Mouse (Mus musculus) C2C12 (cell line): ENCODE measurements around the gene Zfp69. TPM values are rescaled to one million over a fixed set of nuclear protein-coding genes. Genes with fewer than 3 reads are reported as not detected.

ENCODE experiments used
- H3K27me3 ChIP-seq: one replicate; pipeline ENCODE4 v1.6.1; 2011; ENCODE audit not compliant: control insufficient read depth, insufficient read depth, insufficient read length
- H3K36me3 ChIP-seq: one replicate; pipeline ENCODE4 v1.6.1; 2011; ENCODE audit not compliant: control insufficient read depth, insufficient read depth
- H3K4me3 ChIP-seq: one replicate; pipeline ENCODE4 v1.5.1; 2011; ENCODE audit warnings: mild to moderate bottlenecking, control low read depth; ENCODE audit not compliant: poor library complexity, insufficient read depth, severe bottlenecking
- H3K79me2 ChIP-seq: one replicate; pipeline ENCODE4 v1.6.1; 2011; ENCODE audit not compliant: control insufficient read depth, insufficient read depth
- H3K79me3 ChIP-seq: one replicate; pipeline ENCODE4 v1.6.1; 2011; ENCODE audit warnings: low read depth, control low read depth
- H3ac ChIP-seq: one replicate; pipeline ENCODE3; 2011; ENCODE audit warnings: low read depth; ENCODE audit not compliant: control insufficient read depth, insufficient read length
- CEBPB ChIP-seq: IDR thresholded peaks from one replicate; pipeline ENCODE4 v1.6.1; 2011; ENCODE audit warnings: low read depth, mild to moderate bottlenecking, control low read depth, moderate library complexity
- CTCF ChIP-seq: IDR thresholded peaks from one replicate; pipeline ENCODE4 v1.5.1; 2011; ENCODE audit not compliant: control insufficient read depth, insufficient read depth, insufficient read length
- FOSL1 ChIP-seq: IDR thresholded peaks from one replicate; pipeline ENCODE4 v1.8.0; 2011; ENCODE audit warnings: mild to moderate bottlenecking, low read length; ENCODE audit not compliant: poor library complexity, insufficient read depth, severe bottlenecking
- MAX ChIP-seq: IDR thresholded peaks from one replicate; pipeline ENCODE4 v1.6.1; 2011; ENCODE audit warnings: mild to moderate bottlenecking, control low read depth
- MYOD1 ChIP-seq: IDR thresholded peaks from one replicate; pipeline ENCODE4 v1.6.1; 2011; ENCODE audit warnings: low read depth; ENCODE audit not compliant: control insufficient read depth, insufficient read length
- MYOG ChIP-seq: IDR thresholded peaks from one replicate; pipeline ENCODE4 v1.6.1; 2011; ENCODE audit not compliant: control insufficient read depth, insufficient read length; ENCODE audit errors: extremely low read depth
- USF1 ChIP-seq: IDR thresholded peaks from one replicate; pipeline ENCODE4 v1.6.1; 2011; ENCODE audit warnings: low read depth, mild to moderate bottlenecking, control low read depth, moderate library complexity
- polyA plus RNA-seq: library from polyadenylated mRNA; unstranded; fragments of >200 nt; fragmentation: generic; extraction: Trizol; gene quantifications from one replicate; pipeline ENCODE4 v1.2.1, GENCODE M21; 2012; ENCODE audit warnings: missing spikeins

The Zfp69 gene
- polyA plus RNA-seq, 1 experiment = 1.1 TPM

DNA sequence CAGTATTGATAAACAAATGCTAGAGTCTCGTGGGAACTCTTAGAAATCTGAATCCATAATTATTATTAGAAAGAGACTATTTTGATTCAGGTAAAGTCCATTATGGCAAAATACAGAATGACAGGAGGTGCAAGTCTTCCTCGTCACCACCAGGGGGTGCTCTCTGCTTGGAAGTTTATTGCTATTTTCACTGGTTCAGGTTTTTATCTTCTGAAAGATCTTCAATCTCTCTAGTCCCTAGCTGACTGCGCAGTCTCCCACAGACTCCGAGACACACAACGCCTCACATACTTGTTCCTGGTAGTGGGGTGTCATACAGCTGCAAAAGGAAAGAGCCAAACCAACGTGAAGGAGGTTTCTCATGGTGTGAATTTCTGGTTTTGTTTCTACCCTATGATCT is 34.9 kb upstream of the Zfp69 start:
- H3K79me2 ChIP-seq = peaks cover 50% of the 10 kb centered on the region
- H3K79me3 ChIP-seq = peaks cover 9% of the 10 kb centered on the region
- peaks cover 15% of the 10 kb centered on the region for H3K36me3 ChIP-seq
- no peak overlapping the region for H3K4me3 ChIP-seq
- H3K27me3 ChIP-seq = no peaks in the 10 kb centered on the region
- TF ChIP-seq MYOG (no peak), CTCF (peak; percentile 55)
- H3ac ChIP-seq = no peak overlapping the region

DNA sequence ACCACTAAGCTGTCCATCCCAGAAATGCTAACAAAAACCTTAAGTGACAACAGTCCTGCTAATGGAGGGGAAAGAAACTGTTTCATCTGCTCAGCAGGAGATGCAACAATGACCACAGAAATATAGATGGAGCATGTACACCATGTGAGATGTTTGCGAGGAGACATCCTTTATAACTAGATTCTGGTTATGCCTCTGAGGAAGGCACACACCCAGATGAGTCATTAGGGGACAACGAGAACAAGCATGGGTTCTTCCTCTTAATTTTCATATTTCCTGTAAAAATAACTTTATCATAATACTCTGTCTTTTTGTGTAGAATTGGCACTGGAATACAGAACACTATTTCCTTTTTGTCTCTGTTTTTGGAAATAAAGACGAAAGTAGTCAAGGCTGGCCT is 26.7 kb upstream of the Zfp69 start:
- no peak for TF ChIP-seq MYOD1
- no peak for TF ChIP-seq CTCF
- no peak for TF ChIP-seq FOSL1
- no peak for TF ChIP-seq MYOG
- no peak for TF ChIP-seq MAX

DNA sequence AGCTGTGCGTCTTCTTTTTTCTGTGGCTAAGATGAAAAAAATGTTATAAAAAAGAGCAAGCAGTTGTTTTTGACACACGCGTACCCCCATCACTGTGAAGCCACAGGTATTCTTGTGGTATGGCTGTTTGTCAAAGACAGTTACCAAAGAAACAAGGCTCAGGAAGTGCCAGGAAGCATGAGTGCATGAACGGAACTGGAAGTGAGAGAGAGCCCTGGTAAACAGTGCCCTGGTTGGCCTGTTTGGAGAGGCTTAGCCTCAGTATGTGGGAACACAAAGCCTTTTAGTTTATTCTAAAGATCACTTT is 23.9 kb upstream of the Zfp69 start:
- no peaks in the 10 kb centered on the region for H3K27me3 ChIP-seq
- peaks cover 20% of the 10 kb centered on the region for H3K36me3 ChIP-seq
- H3ac ChIP-seq = no peak overlapping the region
- H3K79me3 ChIP-seq = no peaks in the 10 kb centered on the region
- H3K4me3 ChIP-seq = no peak overlapping the region
- TF ChIP-seq CEBPB (no peak), USF1 (no peak), MYOD1 (no peak)
- no peaks in the 10 kb centered on the region for H3K79me2 ChIP-seq

More for the DNA sequence above, 26.7 kb upstream of the Zfp69 start:
- Histone ChIP-seq H3K4me3 (no peak overlapping the region), H3K79me3 (no peaks in the 10 kb centered on the region), H3K27me3 (no peaks in the 10 kb centered on the region), H3K36me3 (peaks cover 37% of the 10 kb centered on the region), H3K79me2 (no peaks in the 10 kb centered on the region), H3ac (no peak overlapping the region)

DNA sequence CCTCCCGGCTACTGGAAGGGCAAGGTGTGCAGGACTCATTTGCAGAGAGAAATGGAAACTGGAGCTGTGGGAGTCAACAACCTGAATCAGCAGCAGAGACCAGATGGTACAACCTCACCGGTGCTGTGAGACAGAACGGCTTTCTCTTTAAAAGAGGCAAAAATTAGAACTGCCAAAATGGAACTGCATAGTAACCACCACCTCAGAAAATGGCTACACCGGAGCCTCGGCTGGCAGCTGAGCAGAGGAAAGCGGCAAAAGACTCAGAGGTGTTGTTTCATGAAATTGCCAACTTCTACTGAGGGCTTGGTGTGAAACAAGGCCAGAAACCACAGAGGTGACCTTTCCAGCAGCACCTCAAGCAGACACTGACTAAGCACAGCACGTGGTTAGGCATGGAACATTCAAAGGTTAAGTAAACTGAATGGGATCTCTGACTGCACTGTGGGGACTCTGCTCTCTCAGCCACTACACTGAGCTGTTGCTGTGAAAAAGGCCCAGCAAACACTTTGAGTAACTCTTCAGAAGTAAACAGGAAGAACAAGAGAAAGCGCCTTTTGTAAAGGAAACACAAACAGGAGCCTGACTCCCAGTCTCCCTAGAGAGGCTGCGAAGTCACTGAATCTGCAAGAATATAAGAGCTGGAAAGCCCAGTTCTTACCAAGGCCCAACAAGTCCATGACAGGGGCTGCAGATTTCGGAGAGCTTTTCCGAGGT is 23.4 kb upstream of the Zfp69 start:
- H3K36me3 ChIP-seq = peaks cover 19% of the 10 kb centered on the region
- no peaks in the 10 kb centered on the region for H3K27me3 ChIP-seq
- no peaks in the 10 kb centered on the region for H3K79me2 ChIP-seq
- no peak overlapping the region for H3K4me3 ChIP-seq
- TF ChIP-seq CEBPB (no peak), MYOG (no peak), CTCF (no peak), USF1 (no peak), MYOD1 (no peak), FOSL1 (no peak), MAX (no peak)
- H3ac ChIP-seq = no peak overlapping the region
- H3K79me3 ChIP-seq = no peaks in the 10 kb centered on the region

DNA sequence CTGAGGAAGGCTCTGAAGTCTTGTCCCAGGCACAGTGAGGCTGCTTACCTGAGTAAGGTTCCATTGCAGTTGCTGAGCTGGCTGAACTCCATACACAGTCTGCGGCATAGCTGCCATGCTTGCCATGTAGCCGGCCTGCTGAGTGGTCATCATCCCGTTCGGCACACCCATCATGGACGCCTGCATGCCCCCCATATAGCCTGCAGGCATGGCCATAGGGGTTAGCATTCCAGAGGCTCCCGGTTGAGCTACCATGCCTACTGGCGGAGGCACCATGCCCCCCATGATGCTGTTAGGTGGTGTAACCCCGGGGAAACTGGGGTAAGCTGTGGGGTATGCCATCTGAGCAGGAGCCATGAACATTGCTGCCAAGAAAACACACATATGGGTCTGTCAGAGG is 20.3 kb upstream of the Zfp69 start:
- H3K79me3 ChIP-seq = no peaks in the 10 kb centered on the region
- no peaks in the 10 kb centered on the region for H3K27me3 ChIP-seq
- no peak overlapping the region for H3ac ChIP-seq
- H3K36me3 ChIP-seq = peaks cover 32% of the 10 kb centered on the region
- no peaks in the 10 kb centered on the region for H3K79me2 ChIP-seq
- H3K4me3 ChIP-seq = no peak overlapping the region
- no peak for TF ChIP-seq MYOD1
- TF ChIP-seq MAX = no peak
- TF ChIP-seq CTCF = no peak
- no peak for TF ChIP-seq FOSL1
- TF ChIP-seq MYOG = no peak
- no peak for TF ChIP-seq CEBPB
- no peak for TF ChIP-seq USF1

DNA sequence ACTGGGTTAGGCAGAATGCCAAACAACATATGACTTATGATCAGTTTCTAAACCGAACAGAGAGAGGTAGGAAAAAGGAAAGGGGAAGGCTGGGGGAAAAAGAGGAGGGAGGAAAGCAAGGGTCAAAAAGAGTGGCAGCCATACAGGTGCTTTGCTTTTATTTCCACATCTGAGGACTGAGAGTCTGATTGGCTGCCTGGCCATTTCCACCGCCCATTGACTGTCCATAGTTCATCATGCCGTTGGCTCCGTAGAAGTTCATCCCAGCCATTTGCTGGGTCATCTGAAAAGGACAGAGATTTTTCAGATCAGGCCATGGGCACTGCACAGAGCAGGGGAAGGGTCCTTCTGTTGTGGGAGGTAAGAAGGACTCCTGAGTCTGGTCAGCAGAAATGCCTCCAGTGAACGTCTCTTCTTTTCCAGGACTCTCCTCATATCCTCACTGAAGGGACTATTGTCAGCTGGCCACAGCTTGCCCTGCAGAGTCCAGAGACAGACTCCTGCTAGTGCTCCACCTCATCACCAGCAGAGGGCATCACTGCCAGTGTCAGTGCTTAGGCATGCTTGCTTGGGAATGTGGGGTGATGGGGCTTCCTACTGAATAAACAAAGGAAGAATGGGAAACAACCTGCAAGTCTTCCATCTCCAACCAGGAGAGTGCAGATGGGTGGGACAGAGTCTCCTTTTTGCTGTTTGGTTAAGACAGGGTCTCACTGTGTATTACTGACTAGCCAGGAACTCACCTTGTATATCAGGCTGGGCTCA is 18.1 kb upstream of the Zfp69 start:
- H3K27me3 ChIP-seq = no peaks in the 10 kb centered on the region
- H3ac ChIP-seq = no peak overlapping the region
- H3K36me3 ChIP-seq = peaks cover 32% of the 10 kb centered on the region
- TF ChIP-seq USF1 (no peak), CTCF (peak; percentile 43)
- no peak overlapping the region for H3K4me3 ChIP-seq
- no peaks in the 10 kb centered on the region for H3K79me2 ChIP-seq
- no peaks in the 10 kb centered on the region for H3K79me3 ChIP-seq
